Mouse (Mus musculus) neural tube, embryonic 14.5 days (tissue): ENCODE data around the gene Mdfi. TPM values are rescaled to one million over a fixed set of nuclear protein-coding genes. Genes with fewer than 3 reads are reported as not detected.
A peak's percentile ranks its signal among the peaks of the same experiment; 100 is the strongest.
"Not testable (repeated sequence)": the region's sequence is repeated elsewhere in the genome, so short reads cannot be mapped to it uniquely, and the experiment has no call there.

Experiments
- ATAC-seq: fragments of 200-750 bp; cut with Nextera tagmentation; 2 replicates; pipeline ENCODE4 v1.8.0; 2017; ENCODE audit warnings: low read depth, mild to moderate bottlenecking, moderate TSS enrichment, moderate library complexity
- H3K27ac ChIP-seq: fragments of 300-500 bp; sonication (generic); 2 replicates; pipeline ENCODE4 v1.5.1; 2014; ENCODE audit warnings: low read depth, mild to moderate bottlenecking, control low read depth, low read length, moderate library complexity, mixed read lengths
- H3K27me3 ChIP-seq: fragments of 300-500 bp; sonication (generic); 2 replicates; pipeline ENCODE4 v1.6.1; 2014; ENCODE audit warnings: low read length; ENCODE audit not compliant: control insufficient read depth, insufficient read depth
- H3K36me3 ChIP-seq: fragments of 300-500 bp; sonication (generic); 2 replicates; pipeline ENCODE4 v1.6.1; 2014; ENCODE audit warnings: low read length, mixed read lengths; ENCODE audit not compliant: control insufficient read depth, insufficient read depth
- H3K4me1 ChIP-seq: fragments of 300-500 bp; sonication (generic); 2 replicates; pipeline ENCODE4 v1.6.1; 2014; ENCODE audit warnings: low read length; ENCODE audit not compliant: control insufficient read depth, insufficient read depth
- H3K4me2 ChIP-seq: fragments of 300-500 bp; sonication (generic); 2 replicates; pipeline ENCODE4 v1.6.1; 2014; ENCODE audit warnings: mild to moderate bottlenecking, low read depth, low read length, control low read depth
- H3K4me3 ChIP-seq: fragments of 300-500 bp; sonication (generic); 2 replicates; pipeline ENCODE4 v1.5.1; 2014; ENCODE audit warnings: low read depth, low read length, control low read depth, mixed read lengths
- H3K9ac ChIP-seq: fragments of 300-500 bp; sonication (generic); replicated peaks from 2 replicates; pipeline ENCODE4 v1.6.1; 2014; ENCODE audit warnings: low read depth, mild to moderate bottlenecking, control low read depth, low read length, mixed read lengths
- H3K9me3 ChIP-seq: fragments of 300-500 bp; sonication (generic); 2 replicates; pipeline ENCODE4 v1.6.1; 2016; ENCODE audit warnings: low read length; ENCODE audit not compliant: control insufficient read depth
- WGBS: fragments of 180-500 bp; shearing (Covaris S2); extraction: QIAGEN DNeasy Blood & Tissue Kit; methylation state at CpG from one replicate; pipeline ENCODE4 v1.1.7; 2014; 5-methylcytosine and 5-hydroxymethylcytosine counted together
- polyA plus RNA-seq: library from polyadenylated mRNA; unstranded; fragments of >200 nt; fragmentation: Nextera tagmentation; extraction: Ambion mirVana; gene quantifications from 2 replicates; pipeline ENCODE4 v1.2.1, GENCODE M21; 2014

The Mdfi gene
- polyA plus RNA-seq, 1 experiment from 2014 or later, result 2.7 TPM

DNA sequence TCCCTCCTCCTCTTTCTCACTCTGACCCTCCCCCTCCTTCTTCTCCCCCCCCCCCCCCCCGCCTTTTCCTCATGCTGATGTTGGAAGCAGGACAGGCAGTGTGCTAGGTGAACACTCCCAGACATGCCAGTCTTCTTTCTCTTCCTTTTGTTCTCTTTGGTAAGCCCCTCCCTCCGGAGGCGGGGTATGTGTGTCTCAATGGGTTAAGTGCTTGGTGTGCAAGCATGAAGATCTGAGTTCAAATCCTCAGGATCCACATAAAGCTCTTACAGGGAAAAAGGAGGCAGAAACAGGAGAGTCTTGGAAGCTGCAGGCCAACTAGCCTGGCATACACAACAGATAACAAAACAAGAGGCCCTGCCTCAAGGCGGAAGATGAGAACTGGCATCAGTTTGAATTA is 18.8 kb upstream of the Mdfi start:
- no peak overlapping the region for H3K9ac ChIP-seq
- H3K4me1 ChIP-seq, result 0 out of 2 replicates have a peak, but pooled peaks cover 4% of the 10 kb centered on the region
- H3K36me3 ChIP-seq, result no peaks in the 10 kb centered on the region
- H3K4me2 ChIP-seq, result no peak overlapping the region
- H3K9me3 ChIP-seq, result no peaks in the 10 kb centered on the region
- H3K4me3 ChIP-seq, result no peak overlapping the region
- WGBS, result 91% methylated on average over 3 of the region's 4 CpGs
- H3K27ac ChIP-seq, result no peak overlapping the region
- no peaks in the 10 kb centered on the region; the same call in 1 of the 2 replicates for H3K27me3 ChIP-seq
- ATAC-seq, result no peak

DNA sequence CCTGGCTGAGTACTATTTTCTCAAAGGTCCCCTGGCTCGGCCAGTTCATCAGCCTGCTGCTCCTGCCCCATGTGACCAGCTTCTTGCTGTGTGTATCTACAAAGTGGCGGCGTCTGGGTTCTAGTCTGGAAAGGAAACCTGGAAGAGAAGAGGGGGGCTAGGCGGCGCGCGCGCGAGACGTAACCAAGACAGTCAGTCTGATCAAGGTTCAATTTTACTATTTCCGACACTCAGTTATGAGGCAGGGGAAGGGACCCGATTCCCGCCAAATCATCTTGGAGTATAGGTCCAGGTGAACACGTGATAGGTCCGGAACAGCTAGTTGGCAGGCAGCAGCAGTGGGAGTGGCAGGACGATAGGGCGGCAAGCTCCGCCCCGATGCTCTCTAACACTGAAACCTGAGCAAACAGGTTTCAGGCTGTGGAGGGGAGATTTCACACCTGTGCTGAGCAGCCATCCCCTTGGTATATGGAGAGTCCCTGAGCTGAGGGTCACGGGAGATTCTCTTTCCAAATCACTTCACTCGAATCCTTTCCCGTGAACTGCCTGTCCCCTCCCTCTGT is 17.4 kb upstream of the Mdfi start:
- not testable (repeated sequence) for H3K9ac ChIP-seq, H3K9me3 ChIP-seq, H3K4me1 ChIP-seq, H3K4me3 ChIP-seq, H3K36me3 ChIP-seq, H3K27me3 ChIP-seq, H3K27ac ChIP-seq, ATAC-seq
- WGBS, result 15% methylated on average over 22 of the region's 22 CpGs
- H3K4me2 ChIP-seq, result peak overlapping the region; percentile 23; the same call in 1 of the 2 replicates

- no peak overlapping the region for H3K9ac ChIP-seq
- H3K27me3 ChIP-seq, result no peaks in the 10 kb centered on the region; the same call in 1 of the 2 replicates
- H3K27ac ChIP-seq, result no peak overlapping the region
- 84% methylated on average over 7 of the region's 7 CpGs for WGBS
- no peak overlapping the region for H3K4me2 ChIP-seq
- H3K4me3 ChIP-seq, result no peak overlapping the region
- no peak for ATAC-seq
- H3K36me3 ChIP-seq, result no peaks in the 10 kb centered on the region
- no peaks in the 10 kb centered on the region for H3K9me3 ChIP-seq
- 0 out of 2 replicates have a peak, but pooled peaks cover 4% of the 10 kb centered on the region for H3K4me1 ChIP-seq
Observed at GRCm38 (mm10) chr17:47850639-47851314, 16.3 kb upstream of the Mdfi start.

DNA sequence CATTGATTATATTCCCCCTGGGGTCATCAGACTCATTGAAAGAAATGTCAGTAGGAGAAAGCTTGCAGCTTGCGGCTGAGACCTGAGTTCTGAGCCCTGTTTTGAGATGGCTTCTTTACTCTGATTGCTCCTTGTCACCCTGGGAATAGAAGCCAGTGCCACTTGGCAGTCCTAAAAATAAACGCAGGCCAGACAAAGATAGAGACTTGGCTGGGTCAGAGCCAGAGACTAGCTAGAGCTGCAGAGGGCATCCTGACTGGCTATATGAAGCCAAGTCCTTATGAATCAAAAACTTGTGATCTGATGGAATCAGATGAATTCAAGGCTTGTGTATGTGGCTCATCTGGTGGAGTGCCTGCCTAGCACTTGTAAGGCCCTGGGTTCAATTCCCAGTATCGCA is 15.5 kb upstream of the Mdfi start:
- Histone ChIP-seq H3K27me3 (no peaks in the 10 kb centered on the region; the same call in 1 of the 2 replicates), H3K9ac (no peak overlapping the region), H3K4me3 (no peak overlapping the region), H3K9me3 (no peaks in the 10 kb centered on the region), H3K36me3 (no peaks in the 10 kb centered on the region), H3K4me2 (no peak overlapping the region), H3K4me1 (0 out of 2 replicates have a peak, but pooled peaks cover 4% of the 10 kb centered on the region), H3K27ac (no peak overlapping the region)
- WGBS, result 54% methylated on average over 3 of the region's 3 CpGs
- no peak for ATAC-seq

- Histone ChIP-seq H3K4me2 (no peak overlapping the region), H3K4me1 (0 out of 2 replicates have a peak, but pooled peaks cover 4% of the 10 kb centered on the region), H3K4me3 (no peak overlapping the region), H3K36me3 (no peaks in the 10 kb centered on the region), H3K27me3 (no peaks in the 10 kb centered on the region; the same call in 1 of the 2 replicates), H3K9ac (no peak overlapping the region), H3K27ac (no peak overlapping the region), H3K9me3 (no peaks in the 10 kb centered on the region)
- WGBS, result 83% methylated on average over 6 of the region's 6 CpGs
- ATAC-seq, result no peak
Observed at GRCm38 (mm10) chr17:47847985-47848384, 13.5 kb upstream of the Mdfi start.

DNA sequence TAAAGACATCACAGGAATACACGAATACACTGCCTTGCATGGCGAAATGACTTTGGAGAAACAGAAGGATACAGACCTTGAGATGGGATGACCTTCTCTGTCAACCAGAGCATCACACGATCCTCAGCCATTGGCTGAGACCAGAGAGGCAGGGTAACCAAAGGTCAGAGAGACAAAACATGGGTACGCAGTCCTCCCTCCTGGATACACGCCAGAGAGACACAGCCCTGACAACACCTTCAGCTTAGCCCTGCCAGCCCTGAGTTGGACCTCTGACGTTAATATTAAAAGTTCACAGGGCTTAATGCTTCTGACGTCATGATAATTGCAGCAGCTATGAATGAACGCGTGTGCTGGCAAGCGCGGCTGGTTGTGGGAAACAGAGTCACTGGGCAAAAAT is 11.1 kb upstream of the Mdfi start:
- no peak overlapping the region for H3K4me3 ChIP-seq
- H3K4me2 ChIP-seq, result no peak overlapping the region
- no peak for ATAC-seq
- 86% methylated on average over 11 of the region's 11 CpGs for WGBS
- H3K27me3 ChIP-seq, result no peaks in the 10 kb centered on the region
- H3K27ac ChIP-seq, result no peak overlapping the region
- no peaks in the 10 kb centered on the region for H3K4me1 ChIP-seq
- no peak overlapping the region for H3K9ac ChIP-seq
- H3K36me3 ChIP-seq, result no peaks in the 10 kb centered on the region
- H3K9me3 ChIP-seq, result no peaks in the 10 kb centered on the region

DNA sequence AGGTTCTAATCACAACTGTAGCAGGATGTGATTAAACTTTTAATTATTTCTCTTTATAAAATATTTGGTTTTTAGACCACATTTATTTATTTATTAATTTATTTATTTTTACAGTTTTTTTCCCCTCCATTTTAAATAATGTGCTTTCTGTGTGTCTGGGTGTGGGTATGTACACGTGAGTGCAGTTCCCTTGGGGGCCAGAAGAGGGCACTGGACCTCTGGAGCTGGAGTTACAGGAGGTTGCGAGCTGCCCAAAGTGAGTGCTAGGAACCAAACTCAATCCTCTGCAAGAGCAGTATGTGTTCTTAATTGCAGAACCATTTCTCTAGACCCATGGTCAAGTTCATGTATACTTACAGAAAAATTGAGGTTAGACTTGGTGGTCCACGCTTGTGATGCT is 9.0 kb upstream of the Mdfi start:
- H3K27me3 ChIP-seq, result no peaks in the 10 kb centered on the region
- no peaks in the 10 kb centered on the region for H3K36me3 ChIP-seq
- H3K4me1 ChIP-seq, result no peaks in the 10 kb centered on the region
- H3K4me2 ChIP-seq, result no peak overlapping the region
- no peak overlapping the region for H3K27ac ChIP-seq
- H3K9me3 ChIP-seq, result no peaks in the 10 kb centered on the region
- 96% methylated on average over 3 of the region's 3 CpGs for WGBS
- no peak overlapping the region for H3K4me3 ChIP-seq
- no peak overlapping the region for H3K9ac ChIP-seq
- ATAC-seq, result no peak

GRCm38 (mm10) chr17:47841931-47842623 is 7.6 kb upstream of the Mdfi start:
- H3K9me3 ChIP-seq, result no peaks in the 10 kb centered on the region
- no peaks in the 10 kb centered on the region for H3K36me3 ChIP-seq
- ATAC-seq, result no peak
- H3K27ac ChIP-seq, result no peak overlapping the region
- H3K9ac ChIP-seq, result no peak overlapping the region
- 76% methylated on average over 19 of the region's 19 CpGs for WGBS
- no peak overlapping the region for H3K4me3 ChIP-seq
- H3K4me2 ChIP-seq, result no peak overlapping the region
- H3K27me3 ChIP-seq, result no peaks in the 10 kb centered on the region
- no peaks in the 10 kb centered on the region for H3K4me1 ChIP-seq

- ATAC-seq, result no peak
- H3K4me2 ChIP-seq, result no peak overlapping the region
- H3K27ac ChIP-seq, result no peak overlapping the region
- no peaks in the 10 kb centered on the region for H3K9me3 ChIP-seq
- H3K9ac ChIP-seq, result no peak overlapping the region
- H3K4me3 ChIP-seq, result no peak overlapping the region
- H3K36me3 ChIP-seq, result no peaks in the 10 kb centered on the region
- no peaks in the 10 kb centered on the region for H3K4me1 ChIP-seq
- H3K27me3 ChIP-seq, result no peaks in the 10 kb centered on the region
- WGBS, result 89% methylated on average over 8 of the region's 8 CpGs
Observed at GRCm38 (mm10) chr17:47841521-47841920, 7.0 kb upstream of the Mdfi start.
